Mouse (Mus musculus) MEL-GATA-1-ER (cell line): ENCODE measurements at regions not wholly inside any gene's neighbourhood (a gene's known extent, or its start where the extent isn't known, plus 50 kb on each side); places are given as distances from the start of the nearest gene placed in this dataset.
"Not testable (repeated sequence)": the region's sequence is repeated elsewhere in the genome, so short reads cannot be mapped to it uniquely, and the experiment has no call there.

Experiments used
- DNase-seq: peaks from one replicate; pipeline ENCODE4 v3.0.0-alpha.2; 2012; ENCODE audit warnings: low read depth; ENCODE audit errors: extremely low read depth

- no peak for DNase-seq
These were observed 790.5 kb upstream of the Cdh8 start for GRCm38 (mm10) chr8:100206557-100207349.

GRCm38 (mm10) chr8:100193228-100193627 lies 777.0 kb upstream of the Cdh8 start:
- DNase-seq, result no peak

GRCm38 (mm10) chr8:100190698-100191097 lies 774.4 kb upstream of the Cdh8 start:
- no peak for DNase-seq

DNA sequence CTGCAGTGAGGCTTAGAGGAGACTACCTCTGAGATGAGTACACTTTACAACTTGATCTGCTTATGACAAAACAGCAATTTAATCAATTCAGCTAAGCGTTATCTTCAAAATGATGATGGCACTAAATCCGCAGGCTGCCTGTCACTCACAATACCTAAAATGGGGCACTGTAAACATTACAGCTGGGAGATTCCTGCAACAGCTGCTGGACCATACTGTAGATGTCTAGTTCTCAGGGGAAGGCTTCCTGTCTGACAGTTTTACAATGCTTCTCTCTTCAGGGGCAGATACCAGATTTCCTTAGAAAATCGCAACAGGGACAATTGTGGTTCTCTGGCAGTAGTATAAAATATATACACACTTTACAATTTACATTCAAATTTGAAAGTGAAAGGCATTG lies 771.7 kb upstream of the Cdh8 start:
- no peak for DNase-seq

- no peak for DNase-seq
These were observed 760.2 kb upstream of the Cdh8 start for GRCm38 (mm10) chr8:100176502-100176901.

DNA sequence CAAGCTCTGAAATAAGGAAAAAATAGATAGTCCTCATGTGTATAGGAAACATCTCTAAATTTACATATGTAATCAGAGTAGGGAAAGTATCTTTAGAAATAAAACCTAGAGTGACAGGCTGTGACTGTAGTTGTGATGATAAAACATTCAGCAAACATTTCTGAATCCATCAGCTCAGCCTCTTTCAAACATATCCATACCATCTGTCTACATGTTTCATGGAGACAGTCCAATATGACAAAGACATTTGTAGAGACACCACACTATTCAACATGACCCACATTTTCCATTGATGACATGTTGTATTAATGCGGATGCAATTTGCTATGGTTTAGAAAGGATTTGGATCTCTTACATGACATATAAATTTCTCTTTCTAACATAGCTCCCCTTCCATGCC lies 729.1 kb upstream of the Cdh8 start:
- DNase-seq, result no peak

DNA sequence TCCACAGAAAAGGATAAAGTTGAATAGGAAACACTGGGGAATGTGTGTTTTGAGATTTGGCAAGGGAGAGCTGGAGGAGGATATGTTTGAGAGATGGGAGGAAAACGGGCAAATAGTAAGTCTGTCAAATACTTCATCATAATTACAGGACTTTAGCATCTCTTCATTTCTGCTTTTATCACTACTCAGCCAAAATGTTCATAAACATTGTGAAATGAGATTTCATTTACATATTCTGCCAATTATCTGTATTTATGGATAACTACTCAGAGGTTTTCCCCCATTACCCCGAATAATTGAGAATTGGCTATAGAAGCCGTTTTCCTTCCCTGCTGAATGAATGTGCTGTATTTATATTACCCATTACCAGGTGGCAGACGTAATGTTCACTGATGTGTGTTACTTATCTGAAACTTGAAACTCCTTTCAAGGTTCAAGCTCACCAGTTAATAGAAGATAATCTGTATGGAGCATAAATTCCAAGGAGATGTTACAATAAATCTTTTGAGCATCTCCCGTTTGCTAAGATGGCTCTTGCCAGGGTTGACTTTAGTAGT lies 727.9 kb upstream of the Cdh8 start:
- no peak for DNase-seq

DNA sequence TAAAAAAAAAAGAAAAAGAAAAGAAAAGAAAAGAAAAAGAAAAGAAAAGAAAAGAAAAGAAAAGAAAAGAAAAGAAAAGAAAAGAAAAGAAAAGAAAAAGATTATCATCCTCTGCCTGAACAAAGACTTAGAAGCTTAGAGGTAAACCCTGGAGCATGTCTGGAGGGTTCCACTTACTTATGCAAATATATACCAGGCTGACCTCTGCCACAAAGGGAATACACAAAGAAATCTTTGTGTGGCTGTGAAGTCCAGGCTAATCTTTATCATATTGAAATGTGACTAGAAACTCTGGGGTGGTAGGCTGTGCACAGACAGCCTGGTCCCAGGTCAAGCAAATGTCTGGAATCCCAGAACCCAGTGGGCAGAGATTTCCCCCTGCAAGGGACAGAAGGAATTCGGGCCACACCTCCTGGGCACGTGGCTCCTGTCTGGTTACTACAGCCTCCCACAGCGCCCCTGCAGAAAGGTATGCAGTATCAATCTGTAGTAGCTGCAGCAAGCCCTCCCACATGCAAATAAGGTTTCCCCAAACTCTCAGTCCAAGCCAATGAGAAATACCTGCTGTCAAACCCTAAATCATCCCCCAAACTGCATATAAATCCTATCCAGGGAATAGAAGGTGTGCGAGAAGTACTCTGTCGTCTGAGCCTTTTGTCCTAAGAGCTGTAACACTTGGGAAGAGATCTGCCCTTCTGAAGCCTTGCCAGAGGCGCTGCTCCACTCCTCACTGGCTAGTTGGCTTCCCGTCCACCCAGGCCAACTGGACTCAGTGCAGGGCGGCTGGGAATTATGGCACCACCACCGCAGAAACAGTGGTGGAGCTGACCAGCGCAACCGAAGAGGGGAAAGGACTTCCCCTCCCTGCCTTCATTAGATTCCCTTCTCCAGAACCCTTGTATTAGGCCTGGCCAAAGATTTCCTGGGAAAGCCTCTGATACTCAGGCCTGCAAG lies 688.4 kb upstream of the Cdh8 start:
- no peak for DNase-seq

DNA sequence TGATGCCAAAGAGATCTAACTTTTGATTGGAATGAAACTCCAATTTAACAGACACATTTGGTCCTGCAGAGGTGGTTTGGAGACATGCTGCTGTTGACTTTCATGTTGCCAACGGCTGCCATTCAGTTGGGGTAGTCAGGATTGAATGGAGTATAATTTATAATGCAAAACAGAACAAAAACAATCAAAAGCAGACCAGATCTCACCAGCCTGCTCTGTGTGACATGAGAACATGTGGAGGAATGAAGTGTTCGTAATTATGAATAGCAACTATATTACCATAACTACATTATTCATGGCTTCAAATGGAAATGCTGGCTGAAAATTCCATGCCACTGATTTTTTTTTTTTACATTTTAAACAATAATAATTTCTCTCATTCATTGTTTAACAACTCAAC lies 685.7 kb upstream of the Cdh8 start:
- no peak for DNase-seq

DNA sequence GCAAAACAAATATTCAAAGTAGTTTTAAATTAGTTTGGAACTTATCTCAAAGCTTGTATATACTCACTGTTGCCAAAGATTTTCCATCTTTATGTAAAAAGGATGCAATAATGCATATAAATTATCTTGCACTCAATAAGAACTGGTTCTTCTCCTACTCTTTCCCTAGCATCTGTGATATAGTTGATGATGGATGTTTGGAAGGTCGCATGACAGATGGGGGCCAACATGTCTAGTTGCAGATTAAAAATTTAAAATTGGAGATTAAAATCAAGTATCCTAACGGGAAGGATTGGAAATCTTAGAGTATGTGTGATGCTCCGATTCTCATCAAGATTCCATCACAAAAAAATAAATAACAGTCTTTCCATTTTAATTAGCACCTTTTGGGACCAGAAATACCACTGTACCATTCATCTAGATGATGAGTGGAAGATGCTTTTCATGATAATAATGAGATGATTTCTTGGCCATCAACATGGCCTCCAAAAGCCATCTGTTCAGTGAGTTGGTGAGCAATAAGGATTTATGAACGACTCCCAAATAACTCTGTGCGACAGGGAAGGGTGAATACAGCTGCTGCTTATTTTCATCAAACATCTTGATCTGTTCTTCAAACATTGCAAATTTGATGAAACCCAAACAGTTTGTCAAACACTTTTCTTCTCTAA lies 655.9 kb upstream of the Cdh8 start:
- DNase-seq, result no peak

DNA sequence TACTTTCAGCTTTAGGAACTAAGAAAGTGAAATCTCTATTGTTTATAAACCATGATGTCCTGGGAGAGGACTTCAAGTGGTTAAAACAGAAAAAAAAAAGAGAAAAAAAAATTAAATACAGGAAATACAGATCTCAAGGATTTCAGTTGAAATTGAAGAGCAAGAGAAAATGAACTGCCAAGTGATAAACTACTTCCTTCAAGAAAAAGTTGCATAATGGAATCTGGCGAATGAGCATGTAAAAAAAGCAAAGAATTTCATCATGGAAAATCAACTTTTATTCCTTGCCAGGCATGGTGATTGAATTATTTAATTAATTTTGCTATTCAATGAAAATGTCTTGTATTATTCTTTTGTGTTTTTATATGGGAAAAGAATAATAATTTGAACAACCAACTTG lies 653.5 kb upstream of the Cdh8 start:
- DNase-seq, result no peak

- no peak for DNase-seq
These were observed 622.7 kb upstream of the Cdh8 start for GRCm38 (mm10) chr8:100038931-100039330.

DNA sequence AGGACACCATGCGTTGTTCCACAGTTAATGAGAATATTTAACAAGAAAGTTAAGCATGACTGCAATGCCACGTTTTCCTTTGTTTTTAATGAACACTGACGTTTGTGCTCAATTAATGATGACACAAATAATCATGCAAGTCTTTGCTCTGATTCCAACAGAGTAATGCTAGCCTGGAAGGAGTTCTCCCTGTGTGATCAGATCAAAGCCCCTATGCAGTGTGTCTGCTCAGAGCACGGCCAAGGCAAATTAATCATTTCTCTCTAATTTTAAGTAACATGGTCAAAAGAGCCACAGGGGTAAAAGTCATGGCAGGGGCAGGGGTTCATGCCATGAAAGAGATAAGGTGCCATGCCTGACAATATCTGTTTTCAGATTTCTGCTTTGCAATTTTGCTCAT lies 618.2 kb upstream of the Cdh8 start:
- no peak for DNase-seq

DNA sequence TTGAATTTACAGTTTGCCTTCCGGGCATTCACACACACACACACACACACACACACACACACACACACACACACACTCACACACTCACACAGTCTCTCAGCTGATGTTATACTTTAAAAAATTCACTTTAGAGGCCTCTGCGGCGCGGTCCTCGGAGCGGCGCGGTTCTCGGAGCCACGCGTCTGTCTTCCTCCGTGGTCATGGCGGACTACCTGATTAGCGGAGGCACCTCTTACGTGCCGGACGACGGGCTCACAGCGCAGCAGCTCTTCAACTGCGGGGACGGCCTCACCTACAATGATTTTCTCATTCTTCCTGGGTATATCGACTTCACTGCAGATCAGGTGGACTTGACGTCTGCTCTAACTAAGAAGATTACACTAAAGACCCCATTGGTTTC lies 614.1 kb upstream of the Cdh8 start:
- DNase-seq, result not testable (repeated sequence)

- no peak for DNase-seq
These were observed 599.4 kb upstream of the Cdh8 start for GRCm38 (mm10) chr8:100015638-100016037.

DNA sequence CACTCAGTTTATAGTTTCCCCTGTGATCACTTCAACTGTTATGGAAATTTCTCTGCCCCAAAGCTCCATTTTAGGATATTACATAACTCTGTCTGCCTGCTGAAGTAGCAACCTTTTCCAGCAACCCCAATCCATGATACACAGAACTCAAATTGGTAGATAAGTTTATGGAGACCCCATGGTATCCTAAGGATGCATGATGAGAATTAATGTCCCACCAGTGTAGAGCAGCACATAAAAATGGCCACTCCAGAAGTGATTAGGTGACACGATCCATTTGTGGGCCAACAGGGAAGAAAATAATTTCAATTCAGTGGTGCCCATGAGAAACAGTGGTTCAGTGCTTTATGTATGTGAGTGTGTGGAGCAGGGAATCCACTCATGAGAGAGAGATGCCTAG lies 583.3 kb upstream of the Cdh8 start:
- no peak for DNase-seq

DNA sequence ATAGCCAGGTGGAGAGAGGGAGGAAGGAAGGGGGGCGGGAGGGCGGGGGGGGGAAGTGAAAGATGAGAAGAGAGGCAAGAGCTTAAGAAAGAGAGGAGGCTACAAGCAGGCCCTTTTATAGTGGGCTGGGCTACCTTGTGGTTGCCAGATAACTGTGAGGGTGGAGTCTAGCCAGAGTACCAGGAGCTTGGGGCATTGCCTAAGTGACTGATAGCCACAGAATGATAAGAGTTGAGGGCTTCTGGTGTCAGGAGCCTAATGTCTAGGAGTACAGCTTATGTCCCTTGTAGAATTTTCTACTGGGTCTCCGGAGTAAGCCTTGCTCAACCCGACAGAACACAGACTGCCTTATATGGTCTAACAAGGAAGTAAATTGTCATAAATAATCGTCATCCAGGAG lies 567.4 kb upstream of the Cdh8 start:
- DNase-seq, result peak; percentile 52

- no peak for DNase-seq
These were observed 538.4 kb upstream of the Cdh8 start for GRCm38 (mm10) chr8:99954697-99955096.

- peak; percentile 4 for DNase-seq
These were observed 537.6 kb upstream of the Cdh8 start for GRCm38 (mm10) chr8:99953876-99954275.

DNA sequence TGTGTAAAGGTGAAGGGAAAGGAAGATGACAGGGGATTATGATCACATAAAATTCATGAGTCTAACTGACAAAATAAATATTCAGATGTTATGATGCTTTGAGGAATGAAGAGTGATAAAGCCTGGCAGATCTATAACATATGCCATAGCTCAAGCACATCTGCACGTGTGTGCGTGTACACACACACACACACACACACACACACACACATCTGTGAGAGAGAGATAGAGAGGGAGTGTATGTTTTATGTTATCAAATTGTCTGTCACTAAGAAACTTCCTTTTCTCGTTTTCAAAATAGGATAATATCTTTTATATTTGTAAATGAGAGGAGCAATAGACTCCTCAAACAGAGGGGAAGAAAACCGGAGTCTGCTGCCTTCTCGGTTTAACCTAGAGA lies 516.9 kb upstream of the Cdh8 start:
- DNase-seq, result no peak
